Mouse (Mus musculus) Patski (cell line): Measurements from ENCODE around the gene Gm20458. TPM values are rescaled to one million over a fixed set of nuclear protein-coding genes. Genes with fewer than 3 reads are reported as not detected.

Experiments
- ATAC-seq: fragments of 100-300 bp; one replicate; pipeline ENCODE4 v1.8.0; 2021
- CTCF ChIA-PET: fragments of 350-600 bp; sonication (Branson Sonifier 250); formaldehyde crosslinking; loops from one replicate; lab custom pipeline; 2022; ENCODE audit warnings: inconsistent platforms; lab: Charles Lee
- POLR2A ChIA-PET: fragments of 350-600 bp; sonication (Branson Sonifier 250); formaldehyde crosslinking; loops from one replicate; lab custom pipeline; 2022; ENCODE audit warnings: antibody characterized with exemption, inconsistent platforms; lab: Charles Lee
- DNase-seq: peaks from one replicate; pipeline ENCODE4 v3.0.0-alpha.2; 2011; ENCODE audit warnings: low read depth, low spot score
- H3K27me3 ChIP-seq: fragments of 371-371 bp; one replicate; pipeline ENCODE4 v1.5.1; 2021
- CTCF ChIP-seq: fragments of 100-300 bp; IDR thresholded peaks from one replicate; pipeline ENCODE4 v1.5.1; 2021
- in situ Hi-C: fragments of 300-500 bp; cut with MboI; formaldehyde crosslinking; loops from 3 replicates; pipeline ENCODE4 v1.11.1; 2018; ENCODE audit warnings: low pct_unique_long_range_greater_than_20kb, mixed read lengths
- polyA plus RNA-seq: library from polyadenylated mRNA; unstranded; gene quantifications from one replicate; pipeline ENCODE4 v1.2.3, GENCODE M21; 2021

The Gm20458 gene
- polyA plus RNA-seq, 1 experiment from 2014 or later: 18.5 TPM

- TF ChIP-seq CTCF: no peak
- no peaks in the 10 kb centered on the region for H3K27me3 ChIP-seq
- in situ Hi-C loops: no loop called here
- DNase-seq: no peak
- ChIA-PET CTCF (interaction anchor here (1.2 to 1.6 kb wide), 4 partner anchors 11 to 38 kb away, joined by 3 read pairs; no protein-coding TSS in a partner anchor), POLR2A (no interaction called here)
- no peak for ATAC-seq
Measured at GRCm38 (mm10) chr2:164504919-164505318, 44.2 kb downstream of the Gm20458 start.

DNA sequence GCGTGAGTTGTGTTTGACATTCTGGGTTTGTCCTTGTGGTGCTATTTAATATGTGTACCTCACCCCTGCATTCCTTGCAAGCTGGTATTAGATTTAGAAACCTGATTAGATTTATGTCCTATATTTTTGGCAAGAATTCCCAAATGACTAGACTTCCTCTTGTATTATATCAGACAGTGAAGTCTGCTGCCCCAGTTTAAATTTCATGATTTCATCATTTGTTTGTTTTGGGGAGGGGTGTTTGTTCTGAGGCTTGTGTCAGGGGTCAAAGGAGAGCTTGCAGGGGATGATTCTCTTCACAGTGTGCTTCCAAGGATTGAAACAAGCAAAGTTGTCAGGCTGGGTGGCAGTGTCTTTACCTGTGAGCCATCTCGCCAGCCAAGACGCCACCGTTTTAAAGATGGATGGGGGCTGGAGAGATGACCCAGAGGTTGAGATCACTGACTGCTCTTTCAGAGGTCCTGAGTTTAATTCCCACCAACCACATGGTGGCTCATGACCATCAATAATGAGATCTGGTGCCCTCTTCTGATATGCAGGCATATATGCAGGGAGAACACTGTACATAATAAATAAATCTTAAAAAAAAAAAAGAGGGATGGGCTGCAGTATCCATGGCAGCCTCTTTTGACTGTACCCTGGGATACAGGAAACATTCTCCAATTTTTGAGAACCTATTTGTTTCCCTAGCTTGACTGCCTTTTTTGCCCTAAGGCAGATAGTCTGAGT is 45.0 kb downstream of the Gm20458 start:
- in situ Hi-C loops: no loop called here
- CTCF ChIA-PET: interaction anchor here (1.0 to 1.6 kb wide), 6 partner anchors 14 to 42 kb away, joined by 3 to 4 read pairs (median 3); no protein-coding TSS in a partner anchor
- ATAC-seq (no peak), DNase-seq (no peak)
- POLR2A ChIA-PET: no interaction called here
- H3K27me3 ChIP-seq: no peaks in the 10 kb centered on the region
- TF ChIP-seq CTCF: no peak

DNA sequence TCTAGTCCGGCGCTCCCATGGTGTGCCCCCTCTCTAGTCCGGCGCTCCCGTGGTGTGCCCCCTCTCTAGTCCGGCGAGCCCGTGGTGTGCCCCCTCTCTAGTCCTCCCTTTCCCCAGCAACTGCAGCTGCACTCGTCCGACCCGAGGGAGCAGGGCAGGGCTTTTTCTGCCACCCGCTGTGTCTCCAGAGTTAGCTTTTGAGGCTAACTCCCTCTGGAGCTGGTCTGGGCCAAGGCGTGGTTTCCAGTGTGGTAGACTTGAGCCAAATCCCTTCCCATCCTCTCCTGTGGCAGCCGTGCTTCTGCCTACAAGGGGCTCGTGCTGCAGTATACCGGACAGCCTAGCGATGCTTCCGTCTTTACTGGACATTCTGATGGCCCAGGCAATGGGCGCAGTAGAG is 47.0 kb downstream of the Gm20458 start:
- ATAC-seq: no peak
- no peaks in the 10 kb centered on the region for H3K27me3 ChIP-seq
- POLR2A ChIA-PET: no interaction called here

GRCm38 (mm10) chr2:164510621-164511190 is 49.9 kb downstream of the Gm20458 start:
- H3K27me3 ChIP-seq: no peaks in the 10 kb centered on the region
- DNase-seq: no peak
- in situ Hi-C loops: no loop called here
- ChIA-PET CTCF (interaction anchor here (0.9 to 2.3 kb wide), 3 partner anchors 10 to 21 kb away, joined by 3 to 7 read pairs (median 4); no protein-coding TSS in a partner anchor), POLR2A (interaction anchor here (0.6 to 1.3 kb wide), 4 partner anchors 10 to 72 kb away, joined by 3 to 5 read pairs (median 4); partner anchors contain the start of gene Dbndd2)
- no peak for TF ChIP-seq CTCF
- ATAC-seq: no peak

More for the DNA sequence above, 47.0 kb downstream of the Gm20458 start:
- DNase-seq: no peak
- in situ Hi-C loops: no loop called here
- CTCF ChIA-PET: interaction anchor here (1.3 kb wide), 1 partner anchor 37 kb away, joined by 3 read pairs; no protein-coding TSS in a partner anchor
- TF ChIP-seq CTCF: no peak

GRCm38 (mm10) chr2:164512121-164512909 is 51.5 kb downstream of the Gm20458 start:
- no peak for TF ChIP-seq CTCF

GRCm38 (mm10) chr2:164513389-164513788 is 52.6 kb downstream of the Gm20458 start:
- ChIA-PET POLR2A (interaction anchor here (0.8 to 2.0 kb wide), 4 partner anchors 12 to 19 kb away, joined by 3 to 8 read pairs (median 4); partner anchors contain the start of gene Pigt), CTCF (interaction anchor here (0.8 kb wide), 1 partner anchor 18 kb away, joined by 3 read pairs; no protein-coding TSS in a partner anchor)
- in situ Hi-C loops: no loop called here
- ATAC-seq (peak; percentile 12), DNase-seq (peak; percentile 65)
- H3K27me3 ChIP-seq: no peaks in the 10 kb centered on the region
- no peak for TF ChIP-seq CTCF

More at GRCm38 (mm10) chr2:164512121-164512909, 51.5 kb downstream of the Gm20458 start:
- H3K27me3 ChIP-seq: no peaks in the 10 kb centered on the region
- in situ Hi-C loops: no loop called here
- ChIA-PET CTCF (interaction anchor here (1.0 kb wide), 1 partner anchor 15 kb away, joined by 3 read pairs; the partner anchor contains the start of gene Pigt), POLR2A (interaction anchor here (0.5 to 2.0 kb wide), 5 partner anchors 11 to 160 kb away, joined by 3 to 8 read pairs (median 4); partner anchors contain the start of gene Pigt)
- ATAC-seq: peak; percentile 58
- no peak for DNase-seq

DNA sequence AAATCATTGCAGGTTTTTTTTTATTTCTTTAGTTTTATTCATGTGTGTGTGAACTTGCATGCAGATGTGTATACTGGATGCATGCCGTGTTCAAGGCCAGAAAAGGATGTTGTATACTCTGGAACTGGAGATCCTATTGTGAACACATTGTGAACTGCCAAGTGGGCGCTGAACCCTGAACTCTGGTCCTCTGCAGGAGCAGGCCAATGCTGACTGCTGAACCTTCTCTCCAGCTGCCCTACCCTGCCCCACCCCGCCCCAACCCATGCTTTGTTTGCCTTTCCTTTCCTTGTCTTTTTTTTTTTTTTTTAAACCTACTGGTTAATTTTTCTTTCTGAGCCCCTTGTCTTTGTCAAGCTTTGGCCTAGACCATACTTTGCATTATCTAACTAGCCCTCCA is 54.1 kb downstream of the Gm20458 start:
- POLR2A ChIA-PET: no interaction called here
- in situ Hi-C loops: loop anchor here (5.0 kb wide), 2 partner anchors 53 to 98 kb away; partner anchors contain the start of gene Gm20458
- CTCF ChIA-PET: interaction anchor here (0.9 kb wide), 1 partner anchor 24 kb away, joined by 5 read pairs; no protein-coding TSS in a partner anchor
- no peak for ATAC-seq
- no peaks in the 10 kb centered on the region for H3K27me3 ChIP-seq
- TF ChIP-seq CTCF: no peak
- no peak for DNase-seq

- DNase-seq (no peak), ATAC-seq (no peak)
- CTCF ChIA-PET: interaction anchor here (1.2 to 1.4 kb wide), 2 partner anchors 12 to 60 kb away, joined by 3 read pairs; no protein-coding TSS in a partner anchor
- in situ Hi-C loops: loop anchor here (5.0 kb wide), 2 partner anchors 54 to 99 kb away; partner anchors contain the start of gene Gm20458
- POLR2A ChIA-PET: no interaction called here
- H3K27me3 ChIP-seq: no peaks in the 10 kb centered on the region
- no peak for TF ChIP-seq CTCF
Measured at GRCm38 (mm10) chr2:164515897-164516296, 55.1 kb downstream of the Gm20458 start.

GRCm38 (mm10) chr2:164516592-164516991 is 55.8 kb downstream of the Gm20458 start:
- ATAC-seq (no peak), DNase-seq (no peak)
- CTCF ChIA-PET: interaction anchor here (1.4 kb wide), 1 partner anchor 60 kb away, joined by 3 read pairs; no protein-coding TSS in a partner anchor
- no peaks in the 10 kb centered on the region for H3K27me3 ChIP-seq
- in situ Hi-C loops: loop anchor here (5.0 kb wide), 2 partner anchors 54 to 99 kb away; partner anchors contain the start of gene Gm20458
- TF ChIP-seq CTCF: no peak
- POLR2A ChIA-PET: no interaction called here
